In the genomic region with DNA sequence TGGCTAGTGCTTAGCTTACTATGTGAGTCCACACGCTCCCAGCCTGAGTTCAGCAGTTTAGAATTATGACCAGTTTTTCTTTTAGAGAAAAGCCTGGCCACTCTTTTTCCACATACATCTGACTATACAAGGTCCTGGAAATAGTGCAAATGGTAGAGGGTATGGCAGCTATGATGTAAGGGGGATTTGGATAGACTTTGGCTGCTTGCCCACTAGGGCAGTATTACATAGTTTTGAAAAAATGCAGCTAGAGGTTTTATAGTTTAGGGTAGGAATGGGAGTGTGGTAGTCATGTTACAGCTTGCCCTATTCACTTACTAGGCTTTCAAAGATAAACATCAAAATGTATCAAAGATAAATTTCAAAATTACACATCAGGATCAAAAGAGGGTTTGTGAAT, we compare ENCODE assay signal across 26 mouse cellular contexts. TPM values are rescaled to one million over a fixed set of nuclear protein-coding genes. Genes with fewer than 3 reads are reported as not detected.
A peak's percentile ranks its signal among the peaks of the same experiment; 100 is the strongest.
DNase-seq lines count a peak whose midpoint lies in the region; ATAC-seq and TF ChIP-seq lines count a peak whose summit lies in the region.
"Had no signal": no experiment of that assay in that cellular context is flagged by ENCODE, and none has a peak within 500 bp of the region (broad histone marks: within the 10 kb centered on the region; RNA-seq: fewer than 3 reads in every experiment).

No protein-coding gene starts in this region.

- peaks cover 44% of the 10 kb centered on the region for H3K9me3 ChIP-seq in limb, embryonic 13.5 days
- peaks cover 23% of the 10 kb centered on the region for H3K9me3 ChIP-seq in limb, embryonic 10.5 days (replicated peaks)
- H3K9me3 ChIP-seq in MEL (replicated peaks; ENCODE audit: insufficient read depth, low read length) = no peaks in the 10 kb centered on the region
- H3K9me3 ChIP-seq in limb, embryonic 14.5 days (ENCODE audit: control insufficient read depth, low read length) = peaks cover 46% of the 10 kb centered on the region
- H3K9me3 ChIP-seq in midbrain, embryonic 16.5 days (replicated peaks; ENCODE audit: control insufficient read depth, low read length, poor library complexity, severe bottlenecking) = peaks cover 17% of the 10 kb centered on the region

- H3K4me1 ChIP-seq in limb, embryonic 13.5 days = 0 out of 2 replicates have a peak, but pooled peaks cover 4% of the 10 kb centered on the region
- H3K4me1 ChIP-seq in limb, embryonic 10.5 days = no peaks in the 10 kb centered on the region
- H3K4me1 ChIP-seq in MEL (ENCODE audit: control insufficient read depth in 1 of 2, insufficient read depth in 2 of 2, low read length in 2 of 2) = no peaks in the 10 kb centered on the region
- no peaks in the 10 kb centered on the region for H3K4me1 ChIP-seq in limb, embryonic 14.5 days (ENCODE audit: control insufficient read depth, insufficient read depth, low read length)
- no peaks in the 10 kb centered on the region for H3K4me1 ChIP-seq in midbrain, embryonic 16.5 days (ENCODE audit: control insufficient read depth, insufficient read depth, low read length)
- H3K4me1 ChIP-seq: embryonic facial prominence, embryonic 15.5 days; forebrain, embryonic 12.5 days; forebrain, embryonic 15.5 days; heart, embryonic 12.5 days; heart, embryonic 15.5 days; hindbrain, embryonic 10.5 days had no signal

- TF ChIP-seq RAD21 in MEL (IDR thresholded peaks at IDR 0.05; ENCODE audit: low read depth, low read length) = no peak

- no peaks in the 10 kb centered on the region for H3K27me3 ChIP-seq in limb, embryonic 13.5 days
- H3K27me3 ChIP-seq in limb, embryonic 10.5 days (ENCODE audit: low read depth, poor library complexity, severe bottlenecking) = no peaks in the 10 kb centered on the region
- no peaks in the 10 kb centered on the region for H3K27me3 ChIP-seq in MEL (ENCODE audit: control insufficient read depth in 1 of 2, insufficient read depth in 2 of 2, low read length in 2 of 2)
- H3K27me3 ChIP-seq in limb, embryonic 14.5 days (ENCODE audit: control insufficient read depth, insufficient read depth, low read length) = no peaks in the 10 kb centered on the region
- no peaks in the 10 kb centered on the region for H3K27me3 ChIP-seq in midbrain, embryonic 16.5 days (ENCODE audit: control insufficient read depth, insufficient read depth, low read depth, low read length)
- H3K27me3 ChIP-seq: embryonic facial prominence, embryonic 15.5 days; forebrain, embryonic 12.5 days; forebrain, embryonic 15.5 days; heart, embryonic 12.5 days; heart, embryonic 15.5 days had no signal

- no peak for DNase-seq in limb, embryonic 10.5 days (ENCODE audit: low spot score)
- DNase-seq in 3T3-L1 (ENCODE audit: low read depth, low spot score) = peak; percentile 73
- peak; percentile 1 for DNase-seq in MEL (ENCODE audit: low read depth, low spot score)
- peak; percentile 69 for DNase-seq in limb, embryonic 14.5 days (ENCODE audit: low spot score)
- DNase-seq: adrenal gland, adult 8-10 months; adrenal gland, postnatal 25 days; cerebellum, adult 11-12 months; cerebellum, adult 8-10 months; cerebellum, postnatal 10 days; cerebellum, postnatal 36 days; embryo, embryonic 11 days; gastrocnemius, postnatal 25 days; heart, adult 18-20 months; heart, postnatal 10 days; heart, postnatal 36 days had no signal

- no peak for TF ChIP-seq CTCF in MEL (IDR thresholded peaks at IDR 0.05 in 2 of 3, conservative IDR thresholded peaks at IDR 0.05 in 1 of 3; ENCODE audit: control insufficient read depth in 1 of 3, insufficient read depth in 1 of 3, low read depth in 2 of 3, low read length in 3 of 3, poor library complexity in 1 of 3, severe bottlenecking in 1 of 3)

- no peak for TF ChIP-seq EP300 in MEL (IDR thresholded peaks at IDR 0.05; ENCODE audit: low read depth in 1 of 2, low read length in 2 of 2)

- ATAC-seq in limb, embryonic 13.5 days (ENCODE audit: low FRiP score, low read depth) = peak; percentile 73; the same call in 1 of the 2 replicates
- peak; percentile 63; the same call in 1 of the 2 replicates for ATAC-seq in limb, embryonic 14.5 days (ENCODE audit: low FRiP score, low read depth)
- no peak for ATAC-seq in midbrain, embryonic 16.5 days
- ATAC-seq: forebrain, embryonic 15.5 days; hindbrain, postnatal 0 days; inflammation-experienced regulatory T-cells, adult 6 months had no signal

- 83% methylated on average over 1 of the region's 1 CpGs for WGBS in limb, embryonic 13.5 days
- 100% methylated on average over 1 of the region's 1 CpGs for WGBS in limb, embryonic 10.5 days
- WGBS in limb, embryonic 14.5 days = 78% methylated on average over 1 of the region's 1 CpGs
- WGBS in midbrain, embryonic 16.5 days = 100% methylated on average over 1 of the region's 1 CpGs

- H3K36me3 ChIP-seq in limb, embryonic 13.5 days = peaks cover 72% of the 10 kb centered on the region
- H3K36me3 ChIP-seq in limb, embryonic 10.5 days = peaks cover 74% of the 10 kb centered on the region
- peaks cover 0 to 24% of the 10 kb centered on the region in 2 experiments; a peak in 2 of 4 replicates for H3K36me3 ChIP-seq in MEL (ENCODE audit: control insufficient read depth in 1 of 2, insufficient read depth in 2 of 2, low read length in 2 of 2)
- H3K36me3 ChIP-seq in limb, embryonic 14.5 days (ENCODE audit: control insufficient read depth, insufficient read depth, low read length) = peaks cover 54% of the 10 kb centered on the region
- peaks cover 60% of the 10 kb centered on the region for H3K36me3 ChIP-seq in midbrain, embryonic 16.5 days (ENCODE audit: control insufficient read depth, insufficient read depth, low read length)

- TF ChIP-seq POLR2A in MEL (IDR thresholded peaks at IDR 0.05; ENCODE audit: control insufficient read depth in 1 of 2, insufficient read depth in 1 of 2, low read depth in 1 of 2, low read length in 2 of 2, poor library complexity in 1 of 2) = no peak
- TF ChIP-seq POLR2A in limb, embryonic 14.5 days (IDR thresholded peaks at IDR 0.05; ENCODE audit: borderline replicate concordance, extremely low read depth, insufficient read depth, insufficient read length) = no peak

- H3K9ac ChIP-seq in limb, embryonic 13.5 days = no peak overlapping the region
- H3K9ac ChIP-seq in MEL (ENCODE audit: control insufficient read depth, low read depth, low read length, poor library complexity, severe bottlenecking) = no peak overlapping the region
- H3K9ac ChIP-seq in limb, embryonic 14.5 days (ENCODE audit: low read depth, low read length, severe bottlenecking) = no peak overlapping the region
- H3K9ac ChIP-seq in midbrain, embryonic 16.5 days (ENCODE audit: low read depth, low read length) = no peak overlapping the region
- H3K9ac ChIP-seq: embryonic facial prominence, embryonic 15.5 days; forebrain, embryonic 12.5 days; forebrain, embryonic 15.5 days; heart, embryonic 12.5 days; heart, embryonic 15.5 days; hindbrain, embryonic 14.5 days had no signal

- no peak overlapping the region for H3K4me3 ChIP-seq in limb, embryonic 13.5 days
- H3K4me3 ChIP-seq in limb, embryonic 10.5 days = no peak overlapping the region
- H3K4me3 ChIP-seq in MEL (ENCODE audit: control insufficient read depth in 1 of 2, insufficient read depth in 1 of 2, low read depth in 2 of 2, low read length in 2 of 2) = no peak overlapping the region
- no peak overlapping the region for H3K4me3 ChIP-seq in limb, embryonic 14.5 days (replicated peaks; ENCODE audit: low read length)
- no peak overlapping the region for H3K4me3 ChIP-seq in midbrain, embryonic 16.5 days (ENCODE audit: low read depth, low read length)
- H3K4me3 ChIP-seq: embryonic facial prominence, embryonic 15.5 days; forebrain, embryonic 12.5 days; forebrain, embryonic 15.5 days; heart, embryonic 12.5 days; heart, embryonic 15.5 days; hindbrain, embryonic 10.5 days had no signal

- no peaks in the 10 kb centered on the region for H3K79me2 ChIP-seq in MEL (ENCODE audit: control insufficient read depth, insufficient read depth, low read length, poor library complexity)

- no peak overlapping the region for H3K4me2 ChIP-seq in limb, embryonic 13.5 days (replicated peaks)
- no peak overlapping the region for H3K4me2 ChIP-seq in limb, embryonic 14.5 days (replicated peaks; ENCODE audit: low read depth, low read length, severe bottlenecking)
- H3K4me2 ChIP-seq in midbrain, embryonic 16.5 days (ENCODE audit: low read length) = no peak overlapping the region
- H3K4me2 ChIP-seq: embryonic facial prominence, embryonic 15.5 days; forebrain, embryonic 12.5 days; forebrain, embryonic 15.5 days; heart, embryonic 12.5 days; heart, embryonic 15.5 days; hindbrain, embryonic 14.5 days had no signal

- no peak overlapping the region for H3K27ac ChIP-seq in limb, embryonic 13.5 days
- H3K27ac ChIP-seq in limb, embryonic 10.5 days = no peak overlapping the region
- no peak overlapping the region for H3K27ac ChIP-seq in MEL (ENCODE audit: control insufficient read depth, low read depth, low read length)
- H3K27ac ChIP-seq in limb, embryonic 14.5 days (replicated peaks; ENCODE audit: low read depth, low read length) = no peak overlapping the region
- no peak overlapping the region for H3K27ac ChIP-seq in midbrain, embryonic 16.5 days (ENCODE audit: low read length)
- H3K27ac ChIP-seq: embryonic facial prominence, embryonic 15.5 days; forebrain, embryonic 12.5 days; forebrain, embryonic 15.5 days; heart, embryonic 15.5 days; hindbrain, embryonic 10.5 days; hindbrain, embryonic 14.5 days; hindbrain, postnatal 0 days had no signal

TF ChIP-seq in MEL, 35 proteins besides CTCF, POLR2A, EP300 and RAD21:
- TF ChIP-seq GATA1 (IDR thresholded peaks at IDR 0.05; ENCODE audit: low read depth, low read length) = no peak
- TF ChIP-seq NELFE (IDR thresholded peaks at IDR 0.05; ENCODE audit: low read depth, low read length) = no peak
- no peak for TF ChIP-seq MEF2A (IDR thresholded peaks at IDR 0.05; ENCODE audit: extremely low read depth, insufficient replicate concordance, low read depth, low read length, poor library complexity, severe bottlenecking)

RNA-seq across cellular contexts. Expression of a gene that starts 17.8 kb away (rescaled TPM):
- 56.2 and 56.6 TPM in 2 replicates for polyA plus RNA-seq in limb, embryonic 13.5 days (2015; fragmentation: Nextera tagmentation; extraction: Ambion mirVana)
- 34.5 and 45.1 TPM in 2 replicates for polyA plus RNA-seq in limb, embryonic 10.5 days (2016; fragmentation: Nextera tagmentation; extraction: Ambion mirVana)
- 5.5 and 6.7 TPM in 2 replicates for total RNA-seq in MEL (2012; rRNA removed)
- polyA plus RNA-seq in MEL (2012; ENCODE audit: insufficient read depth in 1 of 2, insufficient read length in 2 of 2, low read depth in 1 of 2, low replicate concordance in 2 of 2, missing spikeins in 1 of 2) = 1 to 10 TPM in 1 of 2 experiments, not detected in 1; 3.8 TPM
- 17.4 and 21.4 TPM in 2 replicates for polyA plus RNA-seq in limb, embryonic 14.5 days (2012; rRNA removed)
- 40.4 and 42.9 TPM in 2 replicates for polyA plus RNA-seq in limb, embryonic 14.5 days (2014; fragmentation: Nextera tagmentation; extraction: Ambion mirVana)
- 67.0 and 69.6 TPM in 2 replicates for polyA plus RNA-seq in midbrain, embryonic 16.5 days (2015; fragmentation: Nextera tagmentation; extraction: Ambion mirVana)
